9 mouse cellular contexts compared by ENCODE assay signal in genomic region chr1:52501688-52502133, GRCm38 (mm10). TPM values are rescaled to one million over a fixed set of nuclear protein-coding genes. Genes with fewer than 3 reads are reported as not detected.
A peak's percentile ranks its signal among the peaks of the same experiment; 100 is the strongest.
DNase-seq lines count a peak whose midpoint lies in the region; ATAC-seq and TF ChIP-seq lines count a peak whose summit lies in the region.
"Had no signal": no experiment of that assay in that cellular context is flagged by ENCODE, and none has a peak within 500 bp of the region (broad histone marks: within the 10 kb centered on the region; RNA-seq: fewer than 3 reads in every experiment).

No protein-coding gene starts in this region.

- no peak for DNase-seq in limb, embryonic 11.5 days (ENCODE audit: low spot score)
- no peak for DNase-seq in limb, embryonic 10.5 days (ENCODE audit: low spot score)
- DNase-seq in cerebellum, adult 11-12 months, result peak; percentile 78
- peak; percentile 71 to 73 for DNase-seq in kidney, postnatal 25 days
- DNase-seq in frontal cortex, postnatal 25 days (ENCODE audit: low spot score in 2 of 2), result no peak
- no peak for DNase-seq in forebrain, postnatal 0 days
- no peak for DNase-seq in c-Kit-positive CD71-positive TER-119-positive erythroid progenitor cells, embryonic 14.5 days (ENCODE audit: low spot score)
- DNase-seq: gastrocnemius, postnatal 10 days had no signal

- no peak overlapping the region for H3K4me3 ChIP-seq in limb, embryonic 11.5 days (ENCODE audit: low read depth, low read length)
- no peak overlapping the region for H3K4me3 ChIP-seq in limb, embryonic 10.5 days
- no peak overlapping the region for H3K4me3 ChIP-seq in olfactory bulb, adult 2 months (ENCODE audit: insufficient read depth, low read depth, low read length)
- no peak overlapping the region for H3K4me3 ChIP-seq in forebrain, postnatal 0 days (ENCODE audit: low read depth, low read length)

- no peak overlapping the region for H3K9ac ChIP-seq in limb, embryonic 11.5 days (ENCODE audit: low read length)
- no peak overlapping the region for H3K9ac ChIP-seq in forebrain, postnatal 0 days

- no peaks in the 10 kb centered on the region for H3K4me1 ChIP-seq in limb, embryonic 11.5 days (ENCODE audit: control insufficient read depth, insufficient read depth, low read length)
- peaks cover 9% of the 10 kb centered on the region for H3K4me1 ChIP-seq in limb, embryonic 10.5 days
- H3K4me1 ChIP-seq in olfactory bulb, adult 2 months (ENCODE audit: control insufficient read depth, insufficient read depth, low read length), result peaks cover 5% of the 10 kb centered on the region; the same call in 1 of the 2 replicates
- H3K4me1 ChIP-seq in forebrain, postnatal 0 days (ENCODE audit: insufficient read depth), result 0 out of 2 replicates have a peak, but pooled peaks cover 3% of the 10 kb centered on the region

- 68% methylated on average over 10 of the region's 10 CpGs for WGBS in limb, embryonic 11.5 days
- 70% methylated on average over 10 of the region's 10 CpGs for WGBS in limb, embryonic 10.5 days
- WGBS in olfactory bulb, adult 2 months, result 27% methylated on average over 10 of the region's 10 CpGs
- 42% methylated on average over 10 of the region's 10 CpGs for WGBS in forebrain, postnatal 0 days

- 0 out of 2 replicates have a peak overlapping the region, but pooled peaks have one; percentile 1 for H3K4me2 ChIP-seq in limb, embryonic 11.5 days (ENCODE audit: low read depth, severe bottlenecking)
- no peak overlapping the region for H3K4me2 ChIP-seq in forebrain, postnatal 0 days (ENCODE audit: low read depth)

- TF ChIP-seq CTCF in olfactory bulb, adult 2 months (IDR thresholded peaks at IDR 0.05; ENCODE audit: insufficient read depth, low read depth, low read length), result no peak
- no peak for TF ChIP-seq CTCF in forebrain, postnatal 0 days (IDR thresholded peaks at IDR 0.05; ENCODE audit: low read depth)

- no peaks in the 10 kb centered on the region for H3K36me3 ChIP-seq in limb, embryonic 11.5 days (ENCODE audit: control insufficient read depth, insufficient read depth, low read length)
- no peaks in the 10 kb centered on the region for H3K36me3 ChIP-seq in limb, embryonic 10.5 days
- H3K36me3 ChIP-seq in forebrain, postnatal 0 days (ENCODE audit: insufficient read depth), result no peaks in the 10 kb centered on the region

- no peaks in the 10 kb centered on the region for H3K27me3 ChIP-seq in limb, embryonic 11.5 days (ENCODE audit: control insufficient read depth, insufficient read depth, low read length)
- H3K27me3 ChIP-seq in limb, embryonic 10.5 days (ENCODE audit: low read depth, poor library complexity, severe bottlenecking), result 0 out of 2 replicates have a peak, but pooled peaks cover 4% of the 10 kb centered on the region
- H3K27me3 ChIP-seq in forebrain, postnatal 0 days (ENCODE audit: insufficient read depth, low read length), result no peaks in the 10 kb centered on the region

- ATAC-seq in limb, embryonic 11.5 days (ENCODE audit: insufficient number of reproducible peaks, low FRiP score, low TSS enrichment, low read depth), result no peak
- ATAC-seq in forebrain, postnatal 0 days, result no peak

- H3K9me3 ChIP-seq in limb, embryonic 11.5 days (ENCODE audit: control insufficient read depth, low read length), result no peaks in the 10 kb centered on the region
- no peaks in the 10 kb centered on the region for H3K9me3 ChIP-seq in limb, embryonic 10.5 days (replicated peaks)
- H3K9me3 ChIP-seq in forebrain, postnatal 0 days (ENCODE audit: low read length), result no peaks in the 10 kb centered on the region

- no peak overlapping the region for H3K27ac ChIP-seq in limb, embryonic 11.5 days (replicated peaks; ENCODE audit: low read depth, low read length)
- no peak overlapping the region for H3K27ac ChIP-seq in limb, embryonic 10.5 days
- H3K27ac ChIP-seq in olfactory bulb, adult 2 months (ENCODE audit: insufficient read depth, low read depth, low read length), result peak overlapping the region; percentile 73; the same call in 1 of the 2 replicates
- no peak overlapping the region for H3K27ac ChIP-seq in forebrain, postnatal 0 days (ENCODE audit: low read depth, low read length)

- TF ChIP-seq POLR2A in olfactory bulb, adult 2 months (IDR thresholded peaks at IDR 0.05; ENCODE audit: insufficient read depth, low read depth, low read length), result no peak

RNA-seq across cellular contexts. Expression of gene Nab1, which starts 1.2 kb away (rescaled TPM):
- polyA plus RNA-seq in limb, embryonic 11.5 days (2014; fragmentation: Nextera tagmentation; extraction: Ambion mirVana), result 8.6 and 10.0 TPM in 2 replicates
- 6.1 and 6.7 TPM in 2 replicates for polyA plus RNA-seq in limb, embryonic 10.5 days (2016; fragmentation: Nextera tagmentation; extraction: Ambion mirVana)
- polyA plus RNA-seq in olfactory bulb, adult 2 months (2012; ENCODE audit: insufficient read depth, insufficient read length, low replicate concordance, missing spikeins), result not detected in 2 replicates
- total RNA-seq in forebrain, postnatal 0 days (2014; rRNA removed), result 23.0 and 30.5 TPM in 2 replicates
- polyA plus RNA-seq in forebrain, postnatal 0 days (2015; fragmentation: Nextera tagmentation; extraction: Ambion mirVana), result 4.6 and 9.5 TPM in 2 replicates

Comparison
In these comparisons a context has a peak if more than half of its experiments do, and no peak if none do; other contexts are left out.
1. DNase-seq: peak in cerebellum, adult 11-12 months (single experiment) and kidney, postnatal 25 days (2 of 2); none in limb, embryonic 11.5 days (single experiment), limb, embryonic 10.5 days (single experiment), frontal cortex, postnatal 25 days (0 of 2), forebrain, postnatal 0 days (single experiment) and c-Kit-positive CD71-positive TER-119-positive erythroid progenitor cells, embryonic 14.5 days (single experiment).